Mouse (Mus musculus) testis, adult 2 months (tissue): ENCODE measurements around the gene Maml2.

Experiments used
- CTCF ChIP-seq: fragments of 200-500 bp; IDR thresholded peaks from 2 replicates; pipeline ENCODE4 v1.5.1; 2012; ENCODE audit warnings: low read depth, mild to moderate bottlenecking, inconsistent platforms, low read length, moderate library complexity; ENCODE audit not compliant: control insufficient read depth, insufficient read depth, insufficient replicate concordance
- POLR2A ChIP-seq: fragments of 200-500 bp; IDR thresholded peaks from 2 replicates; pipeline ENCODE4 v1.6.1; 2012; ENCODE audit warnings: low read depth, mild to moderate bottlenecking, inconsistent platforms, low read length, moderate library complexity; ENCODE audit not compliant: control insufficient read depth

DNA sequence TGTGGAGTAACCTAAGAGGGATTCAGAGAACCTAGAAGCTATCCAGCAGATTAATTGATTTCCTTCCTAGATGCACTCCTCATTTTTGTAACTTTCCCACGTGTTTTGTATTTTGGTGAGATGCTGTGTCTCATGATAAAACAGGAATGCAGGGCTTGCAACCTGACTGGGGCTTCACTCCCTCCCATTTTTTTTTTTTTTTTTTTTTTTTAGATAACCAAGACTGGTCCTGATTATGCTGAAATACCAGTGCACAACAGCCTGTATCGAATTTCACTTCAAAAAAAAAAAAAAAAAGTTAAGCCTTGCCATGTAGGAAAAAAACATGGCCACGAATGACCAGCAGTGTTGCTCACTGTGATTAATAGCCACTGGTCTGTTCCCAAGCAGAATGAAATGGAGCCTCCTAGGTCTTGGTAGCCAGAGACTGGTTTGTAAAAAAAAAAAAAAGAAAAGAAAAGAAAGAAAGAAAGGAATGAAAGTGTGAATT, 409.4 kb downstream of the Maml2 start:
- no peak for TF ChIP-seq CTCF
- no peak for TF ChIP-seq POLR2A
